Mouse (Mus musculus) layer of hippocampus, postnatal 10 days (tissue): ENCODE measurements around the gene Inpp5f. TPM values are rescaled to one million over a fixed set of nuclear protein-coding genes. Genes with fewer than 3 reads are reported as not detected.
"Not testable (repeated sequence)": the region's sequence is repeated elsewhere in the genome, so short reads cannot be mapped to it uniquely, and the experiment has no call there.

Source experiments
- DNase-seq, 2 experiments: peaks; one replicate each; pipeline ENCODE4 v3.0.0; 2021; ENCODE audit warnings: low spot score in 2 of 2
- long read RNA-seq: library from polyadenylated mRNA; stranded (forward); transcript quantifications from one replicate; pipeline ENCODE4 v2.0.0, GENCODE M21; 2023
- total RNA-seq, 2 experiments: library from RNA; stranded (reverse); gene quantifications; 2 replicates each; pipeline ENCODE4 v1.2.3; 2021

The Inpp5f gene
- total RNA-seq, result 100 to 1,000 TPM; 382 to 384 TPM
- long read RNA-seq, full-length matches to known transcripts, result 18 of 93 reads
- long read RNA-seq, partial matches to known transcripts, result 4 of 93 reads
- long read RNA-seq, other reads (novel, unspliced or antisense), result 71 of 93 reads

GRCm38 (mm10) chr7:128610897-128611798 lies at the start of gene Inpp5f:
Gene Inpp5f (plus strand): TSS chr7:128611328.
- DNase-seq, result peak; percentile 96 to 97

DNA sequence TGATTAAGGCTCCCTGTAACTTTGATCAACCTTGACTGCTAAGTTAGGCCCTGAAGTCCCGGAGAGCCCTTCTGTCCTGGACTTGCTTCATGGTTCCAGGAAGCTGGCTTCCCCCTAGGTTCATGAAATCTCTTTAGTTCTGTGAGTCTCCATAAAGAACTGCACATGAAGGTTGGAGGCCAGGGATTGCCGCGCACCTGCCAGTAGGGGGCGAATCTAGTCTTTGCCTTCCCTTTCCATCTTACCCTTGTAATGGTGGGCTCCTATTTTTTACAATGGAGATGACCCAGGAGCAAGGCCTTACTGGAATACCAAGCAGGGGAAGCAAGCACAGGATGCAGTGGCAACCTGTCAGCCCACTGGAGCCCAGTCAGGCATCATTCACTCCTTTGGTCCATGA lies 47.8 kb upstream of the Inpp5f start:
- DNase-seq, result no peak

DNA sequence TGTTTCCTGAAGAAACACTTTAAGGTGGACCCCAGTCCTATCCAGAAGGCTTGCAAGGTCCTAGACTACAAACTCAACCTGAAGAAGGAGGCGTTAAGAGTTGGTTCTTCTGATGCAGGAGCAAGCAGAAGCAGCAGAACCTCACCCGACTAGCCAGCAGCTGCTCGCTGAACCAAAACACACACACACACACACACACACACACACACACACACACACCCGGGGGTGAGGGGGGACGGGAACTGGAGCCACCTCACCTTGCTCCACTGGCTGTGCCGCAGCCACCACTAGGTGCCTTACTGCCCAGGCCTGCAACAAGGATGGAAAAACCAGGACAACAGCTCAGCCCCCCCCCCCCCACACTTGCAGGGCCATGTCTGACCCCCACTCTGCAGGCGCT lies 44.8 kb upstream of the Inpp5f start:
- no peak for DNase-seq

DNA sequence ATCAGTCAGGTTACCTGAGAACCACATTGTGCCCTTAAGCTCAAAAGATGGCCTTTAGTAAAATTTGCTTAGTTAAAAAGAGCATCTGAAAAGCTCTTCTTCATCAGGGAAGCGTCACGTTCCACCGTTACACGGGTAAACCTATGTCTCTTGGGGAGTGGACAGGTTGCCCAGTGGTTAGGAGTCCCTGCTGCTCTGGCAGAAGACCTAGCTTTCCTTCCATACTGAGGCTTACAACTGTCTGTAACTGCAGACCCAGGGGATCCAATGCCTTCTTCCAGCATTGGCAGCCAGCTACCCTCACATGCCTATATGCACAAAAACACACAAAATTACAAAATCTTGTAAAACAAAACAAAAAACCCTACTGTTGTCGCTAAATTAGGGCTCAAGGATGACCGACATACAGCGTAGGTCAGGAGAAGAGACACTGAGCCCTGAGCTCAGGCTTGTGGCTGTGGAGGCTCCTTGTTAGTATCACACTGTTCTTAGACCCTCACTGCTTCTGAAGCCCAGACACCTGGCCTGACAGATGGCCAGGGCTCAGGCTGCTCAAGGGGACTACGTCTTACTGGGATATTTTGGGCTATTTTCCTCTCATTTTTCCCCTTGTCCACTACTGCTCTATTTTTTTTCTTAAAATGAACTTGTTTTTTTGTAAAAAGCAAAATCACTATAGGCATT lies 43.4 kb upstream of the Inpp5f start:
- no peak for DNase-seq

GRCm38 (mm10) chr7:128569429-128569828 lies 41.7 kb upstream of the Inpp5f start:
- DNase-seq, result not testable (repeated sequence)

- no peak for DNase-seq
These were observed 41.0 kb upstream of the Inpp5f start for GRCm38 (mm10) chr7:128569987-128570656.

GRCm38 (mm10) chr7:128570657-128571056 lies 40.5 kb upstream of the Inpp5f start:
- DNase-seq, result not testable (repeated sequence)

DNA sequence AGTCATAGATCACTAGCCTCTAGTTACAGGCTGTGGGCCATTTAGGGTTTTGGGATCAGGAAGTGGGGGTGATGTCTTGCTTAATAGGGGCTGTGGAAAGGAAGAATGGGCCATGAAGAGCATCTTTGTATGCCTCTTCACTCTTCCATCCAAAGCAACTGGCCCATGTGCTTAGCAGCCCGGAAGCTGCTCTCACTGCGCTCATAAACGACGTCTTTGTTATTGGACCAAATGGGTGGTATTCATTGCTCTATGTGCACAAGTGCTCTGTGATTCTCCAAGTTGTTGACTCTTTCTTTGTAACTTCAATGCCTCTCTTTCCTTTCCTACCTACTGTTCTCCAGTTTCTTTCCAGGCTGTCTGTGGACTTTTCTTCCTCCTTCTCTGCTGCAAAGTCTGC lies 39.1 kb upstream of the Inpp5f start:
- DNase-seq, result no peak

GRCm38 (mm10) chr7:128575211-128575610 lies 35.9 kb upstream of the Inpp5f start:
- DNase-seq, result no peak

- DNase-seq, result no peak
These were observed 35.3 kb upstream of the Inpp5f start for GRCm38 (mm10) chr7:128575794-128576193.

- no peak for DNase-seq
These were observed 33.5 kb upstream of the Inpp5f start for GRCm38 (mm10) chr7:128577607-128578006.

- DNase-seq, result no peak
These were observed 32.8 kb upstream of the Inpp5f start for GRCm38 (mm10) chr7:128578199-128578945.

DNA sequence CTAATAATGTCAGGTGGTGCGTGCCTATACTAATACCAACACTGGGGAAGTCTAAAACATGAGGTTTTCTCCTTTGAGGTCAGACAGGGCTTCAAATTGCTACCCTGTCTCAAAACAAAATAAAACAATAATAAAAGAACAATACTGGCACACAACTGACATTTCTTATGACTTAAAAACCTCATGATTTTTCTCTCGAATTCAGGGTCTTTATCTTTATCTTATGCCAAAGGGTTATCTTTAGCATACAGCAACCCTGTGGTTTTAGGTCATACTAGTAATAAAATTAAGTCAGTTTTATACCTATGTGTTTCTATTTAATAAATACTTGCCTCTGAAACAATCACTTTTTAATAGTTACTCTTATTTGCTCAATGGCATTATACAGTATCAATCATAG lies 31.7 kb upstream of the Inpp5f start:
- DNase-seq, result no peak

DNA sequence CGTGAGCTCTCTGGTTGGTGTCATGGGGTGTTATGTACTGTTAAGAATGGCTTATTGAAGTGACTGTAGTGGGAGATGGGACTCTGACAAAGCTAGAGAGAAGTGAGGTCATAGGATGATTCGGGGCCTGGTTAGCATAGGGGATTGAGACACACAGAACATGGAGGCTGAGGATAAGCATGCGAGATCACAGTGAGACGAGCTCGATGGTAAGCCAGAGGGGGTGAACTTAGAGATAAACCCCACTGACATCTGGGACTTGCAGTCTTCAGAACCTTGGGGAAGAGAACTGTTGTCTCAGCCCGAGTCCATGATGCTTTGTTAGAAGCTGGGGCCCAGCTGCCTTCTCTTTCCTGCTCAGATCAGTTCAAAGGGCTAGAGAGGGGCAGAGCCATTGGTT lies 30.8 kb upstream of the Inpp5f start:
- DNase-seq, result no peak

DNA sequence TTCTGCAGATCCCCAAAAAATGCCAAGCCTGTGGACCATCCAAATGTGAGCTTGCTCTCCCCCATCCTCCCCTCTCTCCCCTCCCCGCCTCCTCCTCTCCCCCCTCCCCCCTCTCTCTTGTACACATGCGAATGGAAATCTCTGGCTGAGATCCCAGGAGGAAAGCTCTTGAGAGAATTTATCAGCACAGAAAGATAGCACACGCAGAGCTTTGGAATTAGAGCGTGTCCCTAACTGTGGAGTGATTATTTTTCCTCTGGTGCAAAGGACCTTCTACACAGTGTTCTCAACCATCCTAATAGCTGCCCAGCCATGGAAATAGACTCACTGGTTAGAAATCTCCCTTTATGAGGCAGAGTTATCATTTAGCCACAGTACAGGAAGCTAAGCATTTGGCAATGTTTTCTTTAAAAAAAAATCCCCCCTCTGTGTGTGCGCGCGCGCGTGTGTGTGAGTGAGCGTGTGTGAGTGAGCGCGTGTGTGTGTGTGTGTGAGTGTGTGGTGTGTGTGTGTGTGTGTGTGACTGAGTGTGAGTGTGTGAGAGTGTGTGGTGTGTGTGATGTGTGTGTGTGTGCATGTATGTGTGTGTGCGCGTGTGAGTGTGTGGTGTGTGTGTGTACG lies 29.2 kb upstream of the Inpp5f start:
- no peak for DNase-seq

GRCm38 (mm10) chr7:128583213-128583948 lies 27.7 kb upstream of the Inpp5f start:
- peak; percentile 26 to 45 for DNase-seq

GRCm38 (mm10) chr7:128587334-128587933 lies 23.7 kb upstream of the Inpp5f start:
- DNase-seq, result no peak

DNA sequence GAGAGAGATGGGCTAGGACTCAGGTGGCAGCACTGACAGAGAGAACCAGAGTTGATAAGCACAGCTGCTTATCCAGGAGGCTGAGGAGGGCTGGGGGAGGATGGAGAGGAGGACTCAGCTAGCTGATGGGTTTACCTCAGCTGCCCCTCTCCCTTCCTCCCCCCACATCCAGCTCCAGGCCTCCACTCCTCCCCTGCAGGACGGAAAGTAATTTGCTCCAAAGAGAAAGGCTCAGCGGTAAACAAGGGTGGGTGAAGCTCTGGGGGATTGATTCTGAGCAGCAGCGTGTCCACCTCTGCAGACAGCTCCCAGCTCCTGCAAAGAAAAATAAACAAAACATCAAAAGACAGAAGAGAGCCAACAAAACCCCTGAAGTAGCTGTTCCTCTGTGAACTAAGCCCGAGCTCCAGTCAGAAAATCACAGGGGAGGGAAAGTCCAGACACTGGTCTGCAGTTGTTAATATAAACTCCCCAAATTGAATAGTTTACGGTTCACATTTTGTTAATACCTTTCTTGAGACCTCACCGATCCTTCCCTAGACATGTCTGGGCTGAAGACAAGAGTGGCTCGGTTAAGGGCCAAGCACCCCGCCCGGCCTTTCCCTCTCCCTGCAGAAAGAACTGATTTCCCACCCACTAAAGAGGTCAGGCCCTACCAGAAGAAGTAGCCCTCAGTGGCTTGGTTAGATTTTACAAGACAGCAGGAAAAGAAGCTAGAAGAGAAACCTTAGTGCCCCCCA lies 19.6 kb upstream of the Inpp5f start:
- peak; percentile 23 to 43 for DNase-seq
